Mouse (Mus musculus) limb, embryonic 14.5 days (tissue): ENCODE data around the gene Miox. TPM values are rescaled to one million over a fixed set of nuclear protein-coding genes. Genes with fewer than 3 reads are reported as not detected.

Experiments used
- ATAC-seq: fragments of 200-750 bp; cut with Nextera tagmentation; 2 replicates; pipeline ENCODE4 v1.8.0; 2017; ENCODE audit warnings: low read depth, moderate number of reproducible peaks, moderate TSS enrichment; ENCODE audit not compliant: low FRiP score
- DNase-seq: peaks from one replicate; pipeline ENCODE4 v3.0.0-alpha.2; 2015; ENCODE audit warnings: low spot score
- H3K27ac ChIP-seq: fragments of 300-500 bp; sonication (generic); replicated peaks from 2 replicates; pipeline ENCODE4 v1.5.1; 2014; ENCODE audit warnings: low read depth, mild to moderate bottlenecking, low read length, moderate library complexity, mixed read lengths
- H3K27me3 ChIP-seq: fragments of 300-500 bp; sonication (generic); 2 replicates; pipeline ENCODE4 v1.6.1; 2014; ENCODE audit warnings: low read length, mixed read lengths; ENCODE audit not compliant: control insufficient read depth, insufficient read depth
- H3K36me3 ChIP-seq: fragments of 300-500 bp; sonication (generic); 2 replicates; pipeline ENCODE4 v1.6.1; 2014; ENCODE audit warnings: mild to moderate bottlenecking, low read length, moderate library complexity, mixed read lengths; ENCODE audit not compliant: control insufficient read depth, insufficient read depth
- H3K4me1 ChIP-seq: fragments of 300-500 bp; sonication (generic); 2 replicates; pipeline ENCODE4 v1.6.1; 2014; ENCODE audit warnings: antibody characterized with exemption, low read length, mixed read lengths; ENCODE audit not compliant: control insufficient read depth, insufficient read depth
- H3K4me2 ChIP-seq: fragments of 300-500 bp; sonication (generic); replicated peaks from 2 replicates; pipeline ENCODE4 v1.6.1; 2014; ENCODE audit warnings: low read depth, mild to moderate bottlenecking, low read length, moderate library complexity; ENCODE audit not compliant: severe bottlenecking
- H3K4me3 ChIP-seq: fragments of 300-500 bp; sonication (generic); replicated peaks from 2 replicates; pipeline ENCODE4 v1.5.1; 2014; ENCODE audit warnings: low read length
- H3K9ac ChIP-seq: fragments of 300-500 bp; sonication (generic); 2 replicates; pipeline ENCODE4 v1.6.1; 2014; ENCODE audit warnings: mild to moderate bottlenecking, low read depth, low read length, moderate library complexity; ENCODE audit not compliant: severe bottlenecking
- H3K9me3 ChIP-seq: fragments of 300-500 bp; sonication (generic); 2 replicates; pipeline ENCODE4 v1.6.1; 2016; ENCODE audit warnings: low read length; ENCODE audit not compliant: control insufficient read depth
- POLR2A ChIP-seq: fragments of 200-500 bp; IDR thresholded peaks from 2 replicates; pipeline ENCODE4 v1.8.0; 2012; ENCODE audit warnings: inconsistent platforms, mild to moderate bottlenecking, moderate library complexity, borderline replicate concordance; ENCODE audit not compliant: insufficient read depth, insufficient read length; ENCODE audit errors: extremely low read depth
- WGBS: fragments of 180-500 bp; shearing (Covaris S2); extraction: QIAGEN DNeasy Blood & Tissue Kit; methylation state at CpG from one replicate; pipeline ENCODE4 v1.1.7; 2014; 5-methylcytosine and 5-hydroxymethylcytosine counted together
- polyA plus RNA-seq, 2 experiments: library from polyadenylated mRNA; depleted of rRNA in 1 of 2; stranded (reverse) in 1 of 2; unstranded in 1 of 2; fragments of >200 nt; fragmentation: Nextera tagmentation in 1 of 2; extraction: Ambion mirVana in 1 of 2; gene quantifications; 2 replicates each; pipeline versions ENCODE4 v1.2.1 to v1.2.3; 2012 to 2014

Miox gene
- polyA plus RNA-seq, 2 experiments = not detected

GRCm38 (mm10) chr15:89341678-89342077 is 7.5 kb downstream of the Miox start:
- Histone ChIP-seq H3K9ac (no peak overlapping the region), H3K4me3 (no peak overlapping the region), H3K36me3 (no peaks in the 10 kb centered on the region), H3K9me3 (no peaks in the 10 kb centered on the region), H3K4me1 (no peaks in the 10 kb centered on the region), H3K27me3 (no peaks in the 10 kb centered on the region), H3K4me2 (no peak overlapping the region), H3K27ac (no peak overlapping the region)
- TF ChIP-seq POLR2A = no peak
- ATAC-seq = no peak
- no peak for DNase-seq
- 42% methylated on average over 1 of the region's 1 CpGs for whole genome bisulfite sequencing

DNA sequence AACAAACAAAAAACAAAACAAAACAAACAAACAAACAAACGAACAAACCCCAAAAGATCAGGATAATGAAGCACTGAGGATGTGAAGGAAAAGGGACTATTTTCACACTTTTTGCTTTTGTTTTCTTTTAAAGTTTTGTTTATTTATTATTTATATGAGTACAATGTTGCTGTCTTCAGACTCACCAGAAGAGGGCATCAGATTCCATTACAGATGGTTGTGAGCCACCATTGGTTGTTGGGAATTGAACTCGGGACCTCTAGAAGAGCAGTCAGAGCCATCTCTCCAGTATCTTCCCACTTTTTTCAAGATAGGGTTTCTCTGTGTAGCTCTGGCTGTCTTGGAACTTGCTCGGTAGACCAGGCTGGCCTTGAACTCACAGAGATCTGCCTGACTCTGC is 9.1 kb downstream of the Miox start:
- no peak for DNase-seq
- no peak for TF ChIP-seq POLR2A
- H3K27ac ChIP-seq = no peak overlapping the region
- no peaks in the 10 kb centered on the region for H3K4me1 ChIP-seq
- no peaks in the 10 kb centered on the region for H3K36me3 ChIP-seq
- no peak overlapping the region for H3K4me3 ChIP-seq
- no peaks in the 10 kb centered on the region for H3K9me3 ChIP-seq
- no peaks in the 10 kb centered on the region for H3K27me3 ChIP-seq
- no peak overlapping the region for H3K4me2 ChIP-seq
- H3K9ac ChIP-seq = no peak overlapping the region
- ATAC-seq = no peak
- WGBS = 92% methylated on average over 3 of the region's 3 CpGs

GRCm38 (mm10) chr15:89350447-89350846 is 16.2 kb downstream of the Miox start:
- no peak overlapping the region for H3K27ac ChIP-seq
- H3K27me3 ChIP-seq = no peaks in the 10 kb centered on the region
- peaks cover 8% of the 10 kb centered on the region for H3K4me1 ChIP-seq
- ATAC-seq (no peak), DNase-seq (no peak)
- TF ChIP-seq POLR2A = no peak
- no peak overlapping the region for H3K4me3 ChIP-seq
- no peak overlapping the region for H3K4me2 ChIP-seq
- H3K9ac ChIP-seq = no peak overlapping the region
- WGBS = 80% methylated on average over 5 of the region's 5 CpGs
- H3K36me3 ChIP-seq = peaks cover 44% of the 10 kb centered on the region
- H3K9me3 ChIP-seq = no peaks in the 10 kb centered on the region

DNA sequence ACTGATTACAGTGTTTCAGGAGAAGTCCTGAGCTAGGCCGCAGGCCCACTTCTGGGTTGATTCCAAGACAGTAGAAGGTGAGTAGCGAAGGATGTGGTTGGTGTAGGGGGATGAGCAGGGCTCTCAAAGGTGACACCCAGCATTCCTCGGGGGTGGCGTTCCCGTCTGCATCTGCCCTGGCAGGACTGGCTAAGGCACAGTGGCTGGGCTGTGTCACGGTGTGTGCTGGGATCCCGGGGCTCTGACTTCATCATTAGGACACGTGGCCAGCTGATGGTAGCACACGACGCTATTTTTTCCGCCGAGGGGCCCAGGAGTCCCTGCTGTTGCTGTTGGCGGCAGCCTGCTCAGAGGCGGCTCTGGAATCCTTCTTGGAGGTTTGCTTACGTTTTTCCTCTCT is 17.1 kb downstream of the Miox start:
- WGBS = 91% methylated on average over 15 of the region's 15 CpGs
- Histone ChIP-seq H3K4me3 (no peak overlapping the region), H3K9me3 (no peaks in the 10 kb centered on the region), H3K27me3 (no peaks in the 10 kb centered on the region), H3K36me3 (peaks cover 44% of the 10 kb centered on the region), H3K4me2 (no peak overlapping the region), H3K4me1 (peaks cover 8% of the 10 kb centered on the region), H3K27ac (no peak overlapping the region), H3K9ac (no peak overlapping the region)
- no peak for TF ChIP-seq POLR2A
- ATAC-seq = no peak
- no peak for DNase-seq

- 93% methylated on average over 12 of the region's 14 CpGs for WGBS
- no peak for TF ChIP-seq POLR2A
- Histone ChIP-seq H3K4me3 (no peak overlapping the region), H3K36me3 (peaks cover 44% of the 10 kb centered on the region), H3K9me3 (no peaks in the 10 kb centered on the region), H3K27me3 (no peaks in the 10 kb centered on the region), H3K4me1 (peaks cover 11% of the 10 kb centered on the region), H3K9ac (no peak overlapping the region), H3K4me2 (no peak overlapping the region), H3K27ac (no peak overlapping the region)
- DNase-seq = no peak
- ATAC-seq = no peak
Measured at GRCm38 (mm10) chr15:89352054-89352453, 17.9 kb downstream of the Miox start.

DNA sequence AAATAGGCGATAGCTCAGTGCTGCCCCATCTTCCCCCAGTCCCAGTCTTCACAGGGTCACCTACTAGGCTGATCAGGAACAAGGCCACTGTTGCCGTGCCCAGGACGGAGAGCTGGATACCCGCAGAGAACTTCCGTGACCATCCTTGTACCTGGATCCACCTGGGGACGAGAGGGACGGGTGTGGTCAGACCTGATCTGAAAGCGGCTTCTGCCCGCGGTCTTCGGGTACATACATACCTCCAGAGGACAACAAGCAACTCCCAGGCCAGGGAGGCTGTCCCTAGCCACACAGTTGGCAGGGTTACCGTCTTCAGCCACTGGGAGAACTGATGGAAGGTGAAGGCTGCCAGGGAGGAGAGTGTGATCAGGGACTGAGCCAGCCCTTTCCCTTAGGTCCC is 18.6 kb downstream of the Miox start:
- WGBS = 98% methylated on average over 12 of the region's 12 CpGs
- H3K4me3 ChIP-seq = no peak overlapping the region
- no peak overlapping the region for H3K4me2 ChIP-seq
- TF ChIP-seq POLR2A = no peak
- H3K9ac ChIP-seq = no peak overlapping the region
- peaks cover 18% of the 10 kb centered on the region for H3K4me1 ChIP-seq
- H3K9me3 ChIP-seq = no peaks in the 10 kb centered on the region
- ATAC-seq = no peak
- peaks cover 49% of the 10 kb centered on the region for H3K36me3 ChIP-seq
- no peak for DNase-seq
- H3K27me3 ChIP-seq = no peaks in the 10 kb centered on the region
- H3K27ac ChIP-seq = no peak overlapping the region
